ENCODE assay signal across 13 mouse cellular contexts in genomic region chr8:126903927-126904326, GRCm38 (mm10).
"Had no signal": no experiment of that assay in that cellular context is flagged by ENCODE, and none has a peak within 500 bp of the region (broad histone marks: within the 10 kb centered on the region; RNA-seq: fewer than 3 reads in every experiment).

No protein-coding gene starts in this region.

- DNase-seq: kidney, postnatal 4 days; lung, adult 18-20 months; lung, postnatal 36 days; midbrain, embryonic 14.5 days; right cerebral cortex, adult 18-20 months; right cerebral cortex, postnatal 25 days; thymus, adult 18-20 months; thymus, postnatal 25 days had no signal

- H3K27me3 ChIP-seq: hindbrain, embryonic 15.5 days; neural tube, embryonic 15.5 days had no signal

- H3K4me1 ChIP-seq: neural tube, embryonic 15.5 days had no signal

- H3K4me3 ChIP-seq: hindbrain, embryonic 15.5 days; layer of hippocampus, adult 2 months; limb, embryonic 10.5 days; myocyte; neural tube, embryonic 15.5 days had no signal

- H3K9ac ChIP-seq: hindbrain, embryonic 15.5 days; neural tube, embryonic 15.5 days had no signal

- H3K4me2 ChIP-seq: hindbrain, embryonic 15.5 days; neural tube, embryonic 15.5 days had no signal

- H3K36me3 ChIP-seq: hindbrain, embryonic 15.5 days; limb, embryonic 10.5 days; neural tube, embryonic 15.5 days had no signal

- H3K27ac ChIP-seq: hindbrain, embryonic 15.5 days; layer of hippocampus, adult 2 months; limb, embryonic 10.5 days; neural tube, embryonic 15.5 days had no signal

- H3K9me3 ChIP-seq: hindbrain, embryonic 15.5 days; limb, embryonic 10.5 days; neural tube, embryonic 15.5 days had no signal
